Mouse (Mus musculus) heart, postnatal 14 days (tissue): ENCODE measurements around the gene Laptm5. TPM values are rescaled to one million over a fixed set of nuclear protein-coding genes. Genes with fewer than 3 reads are reported as not detected.

ENCODE experiments used
- DNase-seq, 2 experiments: peaks; one replicate each; pipeline ENCODE4 v3.0.0; 2021 to 2022
- intact Hi-C: fragments of 180-260 bp; cut with DNase I; formaldehyde crosslinking; loops from one replicate; pipeline ENCODE4 v1.15.1; 2025
- total RNA-seq, 2 experiments: library from RNA; stranded (reverse); gene quantifications; 2 replicates each; pipeline ENCODE4 v1.2.3; 2021

Laptm5 gene
- total RNA-seq, 2 experiments from 2014 or later: 17.8 to 35.3 TPM

DNA sequence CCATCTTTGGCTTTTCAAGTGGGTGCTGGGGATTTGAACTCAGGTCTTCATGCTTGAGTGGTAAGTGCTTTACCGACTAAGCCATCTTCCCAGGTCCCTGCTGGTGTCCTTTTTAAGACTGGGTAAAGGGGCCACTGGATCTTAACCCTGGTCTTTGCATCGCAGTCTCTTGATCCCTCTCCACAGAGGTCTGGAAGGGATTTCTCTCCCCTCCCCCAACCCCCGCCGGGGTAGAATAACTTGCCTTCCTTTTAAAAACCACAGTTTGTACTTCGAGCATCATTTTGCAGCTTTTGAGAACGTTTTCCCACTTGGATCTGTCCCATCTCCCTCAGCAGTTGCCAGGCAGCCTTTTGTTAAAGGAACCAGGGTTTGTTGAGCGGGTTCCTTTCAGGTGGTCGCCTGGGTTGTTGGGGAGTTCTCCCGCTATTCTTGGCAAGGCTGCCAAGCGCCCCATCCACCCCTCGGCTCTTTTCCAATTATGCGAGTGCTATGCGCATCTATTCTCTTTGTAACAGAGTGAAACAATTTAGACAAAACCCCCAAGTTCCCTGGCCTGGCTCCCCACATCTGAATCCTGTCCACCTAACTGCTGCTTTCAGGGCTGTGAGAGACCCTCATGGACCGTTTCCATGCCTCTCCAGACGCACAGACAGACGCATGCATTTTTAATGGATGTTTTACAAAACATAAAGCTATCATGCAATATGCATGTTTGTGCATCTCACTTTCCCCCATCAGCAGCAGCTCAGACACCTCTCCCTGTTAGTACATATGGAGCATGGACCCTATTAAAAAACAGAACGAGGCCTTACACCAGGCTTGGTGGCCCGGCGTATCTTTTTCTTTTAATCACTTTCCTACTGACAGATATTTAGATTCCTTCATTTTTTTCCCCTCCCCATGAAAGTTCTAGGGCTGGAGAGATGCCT lies 60.7 kb downstream of the Laptm5 start:
- no peak for DNase-seq
- intact Hi-C loops: no loop called here

DNA sequence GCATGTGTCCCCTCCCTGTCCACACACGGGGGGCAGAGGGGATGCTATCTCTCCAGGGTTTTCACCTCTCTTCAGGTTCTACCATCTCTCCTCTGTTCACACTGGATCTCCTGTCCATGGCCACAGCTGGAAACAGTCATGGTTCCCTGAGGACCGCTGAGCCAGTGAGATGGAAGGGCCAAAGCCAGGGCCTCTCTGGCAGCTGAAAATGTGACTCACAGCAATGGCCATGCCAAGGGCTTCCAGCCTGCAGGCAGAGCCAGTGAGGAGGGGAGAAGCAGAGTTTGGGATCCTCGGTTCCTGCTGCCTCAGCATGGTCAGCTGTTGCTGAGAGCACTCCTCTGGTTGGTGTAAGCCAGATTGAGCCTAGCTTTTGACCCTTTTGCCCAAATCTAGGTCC lies 66.1 kb downstream of the Laptm5 start:
- intact Hi-C loops: no loop called here
- DNase-seq: peak; percentile 50 to 69

- DNase-seq: no peak
- intact Hi-C loops: no loop called here
Observed at GRCm38 (mm10) chr4:130984416-130985182, 71.7 kb downstream of the Laptm5 start.

Other genes starting within 250 kb of the Laptm5 start
- gene Pum1, start 249.8 kb upstream of the Laptm5 start, total RNA-seq: 10 to 100 TPM; 57.7 to 61.6 TPM
- gene Sdc3, start 120.6 kb upstream of the Laptm5 start, total RNA-seq: 10 to 100 TPM; 43.0 to 50.6 TPM
- not detected for gene Matn1, start 31.3 kb downstream of the Laptm5 start, total RNA-seq